Mouse (Mus musculus) hindbrain, embryonic 10.5 days (tissue): Measurements from ENCODE around the gene Tmcc1. TPM values are rescaled to one million over a fixed set of nuclear protein-coding genes. Genes with fewer than 3 reads are reported as not detected.
A peak's percentile ranks its signal among the peaks of the same experiment; 100 is the strongest.
"Not testable (repeated sequence)": the region's sequence is repeated elsewhere in the genome, so short reads cannot be mapped to it uniquely, and the experiment has no call there.

ENCODE experiments used
- DNase-seq: peaks from one replicate; pipeline ENCODE4 v3.0.0-alpha.2; 2017; ENCODE audit warnings: low spot score
- H3K27ac ChIP-seq: fragments of 300-500 bp; sonication (generic); 2 replicates; pipeline ENCODE4 v1.5.1; 2016; ENCODE audit warnings: mild to moderate bottlenecking, moderate library complexity
- H3K27me3 ChIP-seq: fragments of 300-500 bp; sonication (generic); 2 replicates; pipeline ENCODE4 v1.6.1; 2016; ENCODE audit warnings: mild to moderate bottlenecking; ENCODE audit not compliant: poor library complexity, insufficient read depth, severe bottlenecking
- H3K36me3 ChIP-seq: fragments of 300-500 bp; sonication (generic); 2 replicates; pipeline ENCODE4 v1.6.1; 2016; ENCODE audit warnings: mild to moderate bottlenecking, moderate library complexity
- H3K4me1 ChIP-seq: fragments of 300-500 bp; sonication (generic); replicated peaks from 2 replicates; pipeline ENCODE4 v1.6.1; 2016; ENCODE audit warnings: mild to moderate bottlenecking
- H3K4me3 ChIP-seq: fragments of 300-500 bp; sonication (generic); 2 replicates; pipeline ENCODE4 v1.5.1; 2016; ENCODE audit warnings: mild to moderate bottlenecking, moderate library complexity
- H3K9me3 ChIP-seq: fragments of 300-500 bp; sonication (generic); 2 replicates; pipeline ENCODE4 v1.6.1; 2016; ENCODE audit warnings: mild to moderate bottlenecking, moderate library complexity
- WGBS: fragments of 180-500 bp; shearing (Covaris S2); methylation state at CpG from one replicate; pipeline ENCODE4 v1.1.7; 2016; 5-methylcytosine and 5-hydroxymethylcytosine counted together
- polyA plus RNA-seq: library from polyadenylated mRNA; unstranded; fragments of >200 nt; fragmentation: Nextera tagmentation; extraction: Ambion mirVana; gene quantifications from 2 replicates; pipeline ENCODE4 v1.2.1, GENCODE M21; 2016

Gene Tmcc1
- polyA plus RNA-seq, 1 experiment from 2014 or later, result 17.9 TPM

DNA sequence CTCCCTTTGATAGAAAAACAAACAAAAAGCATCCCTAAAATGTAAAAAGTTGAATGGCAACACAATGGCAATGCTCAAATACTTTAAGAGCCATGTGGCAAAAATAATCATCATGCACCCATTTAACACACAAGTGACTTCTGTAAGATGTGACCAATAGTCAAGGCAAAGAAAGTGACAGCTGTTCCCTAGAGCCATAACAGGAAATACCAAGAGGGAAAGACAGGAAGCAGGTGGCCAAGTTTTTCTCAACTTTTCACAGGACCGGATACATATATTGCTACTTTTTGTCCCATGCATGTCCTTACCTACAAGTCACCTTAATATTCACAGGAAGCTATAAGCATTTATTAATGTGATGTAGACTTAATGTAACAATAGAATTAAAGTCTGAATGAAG lies 3.9 kb downstream of the Tmcc1 start:
- Histone ChIP-seq H3K27me3 (no peaks in the 10 kb centered on the region), H3K36me3 (peaks cover 9% of the 10 kb centered on the region; the same call in 1 of the 2 replicates), H3K27ac (no peak overlapping the region), H3K9me3 (no peaks in the 10 kb centered on the region), H3K4me1 (peaks cover 25% of the 10 kb centered on the region), H3K4me3 (no peak overlapping the region)
- DNase-seq, result no peak
- 71% methylated on average over 1 of the region's 1 CpGs for WGBS

- no peak for DNase-seq
- WGBS, result 54% methylated on average over 2 of the region's 2 CpGs
Observed at GRCm38 (mm10) chr6:116186485-116186884, 6.8 kb downstream of the Tmcc1 start.

GRCm38 (mm10) chr6:116183509-116183908 lies 9.8 kb downstream of the Tmcc1 start:
- Histone ChIP-seq H3K36me3 (peaks cover 38% of the 10 kb centered on the region), H3K9me3 (no peaks in the 10 kb centered on the region), H3K27ac (no peak overlapping the region), H3K4me3 (no peak overlapping the region), H3K27me3 (no peaks in the 10 kb centered on the region), H3K4me1 (0 out of 2 replicates have a peak, but pooled peaks cover 3% of the 10 kb centered on the region)
- no peak for DNase-seq
- 91% methylated on average over 5 of the region's 5 CpGs for WGBS

More at GRCm38 (mm10) chr6:116186485-116186884, 6.8 kb downstream of the Tmcc1 start:
- Histone ChIP-seq H3K4me3 (no peak overlapping the region), H3K27me3 (no peaks in the 10 kb centered on the region), H3K27ac (no peak overlapping the region), H3K9me3 (no peaks in the 10 kb centered on the region), H3K36me3 (peaks cover 18% of the 10 kb centered on the region; the same call in 1 of the 2 replicates), H3K4me1 (peaks cover 7% of the 10 kb centered on the region)

GRCm38 (mm10) chr6:116180731-116181130 lies 12.6 kb downstream of the Tmcc1 start:
- Histone ChIP-seq H3K4me1 (0 out of 2 replicates have a peak, but pooled peaks cover 3% of the 10 kb centered on the region), H3K9me3 (no peaks in the 10 kb centered on the region), H3K4me3 (no peak overlapping the region), H3K27ac (no peak overlapping the region), H3K36me3 (peaks cover 52% of the 10 kb centered on the region), H3K27me3 (no peaks in the 10 kb centered on the region)
- 73% methylated on average over 3 of the region's 3 CpGs for WGBS
- DNase-seq, result no peak

- H3K36me3 ChIP-seq, result peaks cover 53% of the 10 kb centered on the region
- WGBS, result 93% methylated on average over 2 of the region's 2 CpGs
Observed at GRCm38 (mm10) chr6:116178376-116178775, 14.9 kb downstream of the Tmcc1 start.

DNA sequence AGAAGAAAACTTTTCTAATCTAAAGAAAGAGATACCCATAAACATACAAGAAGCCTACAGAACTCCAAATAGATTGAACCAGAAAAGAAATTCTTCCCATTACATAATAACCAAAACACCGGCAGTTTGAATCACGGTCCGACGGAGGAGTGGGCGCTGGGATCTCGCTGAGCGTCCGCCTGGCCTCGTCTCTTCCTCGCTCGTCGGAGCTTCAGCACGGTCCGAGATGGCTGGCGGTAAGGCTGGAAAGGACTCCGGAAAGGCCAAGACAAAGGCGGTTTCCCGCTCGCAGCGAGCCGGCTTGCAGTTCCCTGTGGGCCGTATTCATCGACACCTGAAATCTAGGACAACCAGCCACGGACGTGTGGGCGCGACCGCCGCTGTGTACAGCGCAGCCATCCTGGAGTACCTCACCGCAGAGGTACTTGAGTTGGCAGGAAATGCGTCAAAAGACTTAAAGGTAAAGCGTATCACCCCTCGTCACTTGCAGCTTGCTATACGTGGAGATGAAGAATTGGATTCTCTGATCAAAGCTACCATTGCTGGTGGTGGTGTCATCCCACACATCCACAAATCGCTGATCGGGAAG lies 19.7 kb downstream of the Tmcc1 start:
- not testable (repeated sequence) for DNase-seq, H3K9me3 ChIP-seq, H3K27me3 ChIP-seq, H3K4me1 ChIP-seq, H3K4me3 ChIP-seq, H3K27ac ChIP-seq
- H3K36me3 ChIP-seq, result peaks cover 24% of the 10 kb centered on the region
- WGBS, result 70% methylated on average over 37 of the region's 37 CpGs

More at GRCm38 (mm10) chr6:116178376-116178775, 14.9 kb downstream of the Tmcc1 start:
- Histone ChIP-seq H3K27ac (no peak overlapping the region), H3K4me1 (0 out of 2 replicates have a peak, but pooled peaks cover 3% of the 10 kb centered on the region), H3K9me3 (no peaks in the 10 kb centered on the region), H3K27me3 (no peaks in the 10 kb centered on the region), H3K4me3 (no peak overlapping the region)
- DNase-seq, result no peak

- no peaks in the 10 kb centered on the region for H3K4me1 ChIP-seq
- H3K4me3 ChIP-seq, result no peak overlapping the region
- no peak overlapping the region for H3K27ac ChIP-seq
- DNase-seq, result no peak
- H3K9me3 ChIP-seq, result no peaks in the 10 kb centered on the region
- WGBS, result 88% methylated on average over 1 of the region's 1 CpGs
- H3K27me3 ChIP-seq, result no peaks in the 10 kb centered on the region
- H3K36me3 ChIP-seq, result peaks cover 18% of the 10 kb centered on the region
Observed at GRCm38 (mm10) chr6:116166383-116166782, 26.9 kb downstream of the Tmcc1 start.

- Histone ChIP-seq H3K4me3 (no peak overlapping the region), H3K27me3 (no peaks in the 10 kb centered on the region), H3K9me3 (no peaks in the 10 kb centered on the region), H3K27ac (peak overlapping the region; percentile 72), H3K4me1 (peaks cover 31% of the 10 kb centered on the region), H3K36me3 (0 out of 2 replicates have a peak, but pooled peaks cover 17% of the 10 kb centered on the region)
- 31% methylated on average over 3 of the region's 3 CpGs for WGBS
- peak; percentile 13 for DNase-seq
Observed at GRCm38 (mm10) chr6:116154854-116155624, 38.2 kb downstream of the Tmcc1 start.

- Histone ChIP-seq H3K4me3 (no peak overlapping the region), H3K36me3 (0 out of 2 replicates have a peak, but pooled peaks cover 14% of the 10 kb centered on the region), H3K27ac (no peak overlapping the region), H3K9me3 (no peaks in the 10 kb centered on the region), H3K27me3 (no peaks in the 10 kb centered on the region), H3K4me1 (peaks cover 3% of the 10 kb centered on the region; the same call in 1 of the 2 replicates)
- 85% methylated on average over 1 of the region's 1 CpGs for WGBS
- DNase-seq, result no peak
Observed at GRCm38 (mm10) chr6:116147386-116147785, 45.9 kb downstream of the Tmcc1 start.

- no peak for DNase-seq
- H3K4me1 ChIP-seq, result peaks cover 25% of the 10 kb centered on the region
- no peaks in the 10 kb centered on the region for H3K27me3 ChIP-seq
- H3K27ac ChIP-seq, result no peak overlapping the region
- H3K9me3 ChIP-seq, result no peaks in the 10 kb centered on the region
- no peak overlapping the region for H3K4me3 ChIP-seq
- WGBS, result 78% methylated on average over 2 of the region's 2 CpGs
- no peaks in the 10 kb centered on the region for H3K36me3 ChIP-seq
Observed at GRCm38 (mm10) chr6:116141696-116142095, 51.6 kb downstream of the Tmcc1 start.

DNA sequence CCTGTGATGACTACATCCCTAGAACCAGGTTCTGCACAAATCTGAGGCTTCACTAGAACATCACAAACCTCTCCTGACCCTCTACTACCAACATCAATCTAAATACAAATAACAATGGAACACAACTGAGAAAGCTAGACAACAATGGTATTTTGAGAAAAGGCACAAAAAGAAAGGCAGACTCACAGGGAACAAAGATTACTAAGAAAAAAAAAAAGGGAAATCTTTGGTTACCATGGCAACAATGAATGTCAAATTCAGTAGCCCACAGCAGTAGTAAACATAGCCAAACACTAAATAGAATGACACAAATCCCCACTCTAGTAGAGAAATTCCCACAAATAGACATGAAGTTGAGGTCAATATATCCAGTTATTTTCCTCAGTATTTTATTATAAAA lies 52.5 kb downstream of the Tmcc1 start:
- H3K36me3 ChIP-seq, result no peaks in the 10 kb centered on the region
- H3K27ac ChIP-seq, result no peak overlapping the region
- H3K4me3 ChIP-seq, result no peak overlapping the region
- no peaks in the 10 kb centered on the region for H3K27me3 ChIP-seq
- no peak for DNase-seq
- no peaks in the 10 kb centered on the region for H3K9me3 ChIP-seq
- H3K4me1 ChIP-seq, result peaks cover 25% of the 10 kb centered on the region

- WGBS, result 64% methylated on average over 2 of the region's 2 CpGs
- no peak for DNase-seq
- Histone ChIP-seq H3K27ac (no peak overlapping the region), H3K27me3 (no peaks in the 10 kb centered on the region), H3K9me3 (no peaks in the 10 kb centered on the region), H3K36me3 (no peaks in the 10 kb centered on the region), H3K4me1 (peaks cover 25% of the 10 kb centered on the region), H3K4me3 (no peak overlapping the region)
Observed at GRCm38 (mm10) chr6:116139143-116139856, 54.0 kb downstream of the Tmcc1 start.
